Mouse (Mus musculus) Muller cell, postnatal 12 days (primary cell): ENCODE results near the gene Tagap1.
"Not testable (repeated sequence)": the region's sequence is repeated elsewhere in the genome, so short reads cannot be mapped to it uniquely, and the experiment has no call there.

ENCODE experiments used
- DNase-seq: peaks from one replicate; pipeline ENCODE4 v3.0.0-alpha.2; 2015; ENCODE audit errors: inconsistent ontology term

Gene Tagap1

GRCm38 (mm10) chr17:6960776-6961175 is at the start of gene Tagap1:
Tagap1 (minus strand) TSS chr17:6961156.
- peak; percentile 2 for DNase-seq

GRCm38 (mm10) chr17:7009901-7010300 is 48.9 kb upstream of the Tagap1 start:
- DNase-seq: not testable (repeated sequence)

GRCm38 (mm10) chr17:7009440-7009839 is 48.5 kb upstream of the Tagap1 start:
- not testable (repeated sequence) for DNase-seq

GRCm38 (mm10) chr17:7008885-7009284 is 47.9 kb upstream of the Tagap1 start:
- not testable (repeated sequence) for DNase-seq

GRCm38 (mm10) chr17:7005646-7006045 is 44.7 kb upstream of the Tagap1 start:
- not testable (repeated sequence) for DNase-seq

- not testable (repeated sequence) for DNase-seq
These were observed 42.4 kb upstream of the Tagap1 start for GRCm38 (mm10) chr17:7003392-7003791.

GRCm38 (mm10) chr17:7001790-7002585 is 41.0 kb upstream of the Tagap1 start:
- not testable (repeated sequence) for DNase-seq

GRCm38 (mm10) chr17:6997778-6998490 is 37.0 kb upstream of the Tagap1 start:
- DNase-seq: not testable (repeated sequence)

GRCm38 (mm10) chr17:6996826-6997225 is 35.9 kb upstream of the Tagap1 start:
- DNase-seq: not testable (repeated sequence)

- not testable (repeated sequence) for DNase-seq
These were observed 34.5 kb upstream of the Tagap1 start for GRCm38 (mm10) chr17:6995504-6995903.

- DNase-seq: not testable (repeated sequence)
These were observed 25.2 kb upstream of the Tagap1 start for GRCm38 (mm10) chr17:6986118-6986517.

- not testable (repeated sequence) for DNase-seq
These were observed 19.2 kb upstream of the Tagap1 start for GRCm38 (mm10) chr17:6980144-6980543.

GRCm38 (mm10) chr17:6979380-6979779 is 18.4 kb upstream of the Tagap1 start:
- not testable (repeated sequence) for DNase-seq

GRCm38 (mm10) chr17:6978287-6979248 is 17.6 kb upstream of the Tagap1 start, which contains the start of gene Gm49721:
Gm49721 (plus strand) TSS chr17:6978904.
- peak; percentile 23 for DNase-seq

- DNase-seq: not testable (repeated sequence)
These were observed 14.0 kb upstream of the Tagap1 start for GRCm38 (mm10) chr17:6974985-6975384.

- not testable (repeated sequence) for DNase-seq
These were observed 12.0 kb upstream of the Tagap1 start for GRCm38 (mm10) chr17:6972836-6973396.

- DNase-seq: not testable (repeated sequence)
These were observed 10.3 kb upstream of the Tagap1 start for GRCm38 (mm10) chr17:6971238-6971637.

- not testable (repeated sequence) for DNase-seq
These were observed 9.4 kb upstream of the Tagap1 start, which contains the start of gene Rnaset2b for GRCm38 (mm10) chr17:6970334-6970733. Rnaset2b (plus strand) TSS chr17:6970634.

GRCm38 (mm10) chr17:6967673-6968072 is 6.7 kb upstream of the Tagap1 start:
- DNase-seq: not testable (repeated sequence)

- not testable (repeated sequence) for DNase-seq
These were observed 4.4 kb upstream of the Tagap1 start for GRCm38 (mm10) chr17:6965364-6965763.

- DNase-seq: not testable (repeated sequence)
These were observed 2.0 kb upstream of the Tagap1 start for GRCm38 (mm10) chr17:6962936-6963335.
